Mouse (Mus musculus): ENCODE measurements at regions not wholly inside any gene's neighbourhood (a gene's known extent, or its start where the extent isn't known, plus 50 kb on each side); places are given as distances from the start of the nearest gene placed in this dataset.

DNA sequence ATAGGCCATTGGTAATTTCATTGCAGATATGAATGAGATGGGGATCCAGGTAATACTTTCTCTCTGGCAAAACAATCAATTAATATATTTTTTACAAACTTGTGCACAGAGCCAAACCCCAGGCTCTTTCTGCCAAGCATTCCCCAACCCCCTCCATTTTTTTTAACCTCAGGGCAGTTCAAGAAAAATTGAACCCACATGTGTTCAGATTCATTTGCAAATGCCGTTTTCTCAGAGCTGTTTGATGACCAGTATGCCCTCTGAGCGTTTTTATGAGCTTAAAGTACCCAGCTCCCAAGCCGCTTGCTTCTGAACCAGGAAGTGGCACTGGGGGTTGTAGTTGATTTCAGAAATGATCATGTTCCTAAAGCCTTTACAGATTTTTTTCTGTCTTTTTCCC, 611.4 kb upstream of the Clint1 start:
- DNase-seq, result no peak

DNA sequence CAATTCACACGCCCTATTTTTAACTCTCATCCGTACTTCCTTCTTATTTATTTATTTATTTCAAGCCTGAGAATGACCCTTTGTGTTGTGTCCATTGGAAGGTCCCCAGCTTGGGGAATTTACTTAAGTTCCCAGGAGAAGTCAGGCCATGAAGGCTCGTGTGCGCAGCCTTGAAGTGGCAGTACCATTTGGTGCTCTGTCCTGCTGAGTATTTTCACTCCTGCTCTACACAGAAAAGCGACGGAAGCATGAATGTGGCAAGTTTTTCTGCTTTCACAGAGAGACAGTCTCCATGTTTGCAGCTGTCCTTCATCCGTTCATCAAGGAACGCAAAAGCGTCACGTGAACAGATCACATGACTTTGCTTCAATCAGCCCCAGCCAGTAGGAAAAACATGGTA, 610.2 kb upstream of the Clint1 start:
- DNase-seq, result no peak
- intact Hi-C loops (cut with DNase I), result no loop called here

More for the DNA sequence above, 611.4 kb upstream of the Clint1 start:
- intact Hi-C loops (cut with DNase I), result no loop called here

DNA sequence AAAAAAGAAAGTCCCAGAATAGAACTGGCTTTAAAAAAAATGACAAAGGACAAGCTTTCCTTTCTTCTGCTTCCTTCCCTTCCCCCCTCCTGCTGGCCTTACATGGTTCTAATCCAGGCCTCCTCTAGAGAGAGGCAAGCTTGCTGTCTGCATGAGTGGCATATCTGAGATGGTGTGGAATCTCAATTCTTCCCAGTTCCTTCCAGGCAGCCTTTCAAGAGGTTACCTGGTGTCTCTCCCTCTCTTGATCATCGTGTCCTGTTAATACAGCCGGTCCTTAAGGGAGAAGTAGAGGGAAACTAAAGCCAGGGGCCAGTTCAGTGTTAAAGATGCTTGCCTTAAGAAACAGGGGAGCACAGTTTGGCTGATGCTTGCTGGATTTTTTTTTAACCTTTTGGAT, 607.1 kb upstream of the Clint1 start:
- intact Hi-C loops (cut with DNase I), result no loop called here
- DNase-seq, result no peak

DNA sequence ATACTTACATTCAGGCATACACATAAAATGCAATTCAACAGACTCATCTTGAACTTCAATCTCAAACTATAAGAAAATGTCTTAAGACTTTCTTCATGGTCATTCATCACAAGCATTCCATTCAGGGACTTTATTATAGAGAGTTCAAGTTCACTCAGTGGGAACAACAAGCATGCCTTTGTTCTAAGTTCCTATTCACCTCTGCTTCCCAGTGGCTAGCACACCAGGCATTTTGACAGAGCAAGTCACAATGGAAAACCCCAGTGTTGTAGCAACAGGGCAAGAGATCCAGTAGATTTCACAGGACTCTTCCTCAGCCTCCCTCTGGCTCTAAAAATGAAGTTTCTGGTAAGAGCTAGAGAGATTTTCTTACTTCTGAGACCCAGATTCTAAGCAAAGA, 595.8 kb upstream of the Clint1 start:
- intact Hi-C loops (cut with DNase I), result no loop called here
- no peak for DNase-seq

DNA sequence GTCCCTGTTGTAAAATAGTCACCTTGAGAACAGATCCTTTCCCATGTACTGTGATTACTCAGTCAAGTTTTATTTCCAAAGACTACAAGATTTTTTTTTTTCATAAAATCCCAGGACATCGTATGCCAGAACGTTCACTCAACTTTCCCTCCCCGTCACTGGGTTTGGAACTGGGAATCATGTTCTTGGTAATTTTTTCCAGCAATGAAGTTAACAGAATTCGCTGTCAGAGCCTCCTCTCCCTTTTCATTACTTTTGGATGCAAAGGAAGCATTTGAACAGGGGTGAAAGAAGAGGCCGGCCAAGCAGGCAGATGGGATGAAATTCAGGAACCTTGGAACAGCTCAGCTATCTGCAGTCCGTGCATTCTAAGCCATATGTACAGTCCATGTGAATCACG, 589.7 kb upstream of the Clint1 start:
- no peak for DNase-seq
- intact Hi-C loops (cut with DNase I), result no loop called here

DNA sequence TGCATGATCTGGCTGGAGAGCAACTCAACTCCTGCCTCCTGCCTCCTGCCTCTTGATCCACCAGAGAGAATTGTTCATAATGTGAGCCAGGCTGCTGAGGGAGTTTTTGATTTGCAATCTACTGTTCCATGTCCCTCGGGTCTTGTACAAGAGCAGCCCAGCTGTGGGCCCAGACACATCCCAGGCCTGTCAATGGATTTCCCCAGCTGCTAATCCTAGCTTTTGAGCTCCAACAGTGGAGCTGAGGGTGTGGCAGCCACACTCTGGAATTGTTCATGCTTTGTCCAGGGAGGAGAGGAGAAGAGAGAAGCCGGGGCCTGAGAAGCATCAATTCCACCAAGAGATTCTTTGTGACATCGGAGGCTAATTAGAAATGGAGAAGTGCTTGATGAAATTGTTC, 587.9 kb upstream of the Clint1 start:
- peak; percentile 24 to 47 for DNase-seq
- intact Hi-C loops (cut with DNase I), result no loop called here

DNA sequence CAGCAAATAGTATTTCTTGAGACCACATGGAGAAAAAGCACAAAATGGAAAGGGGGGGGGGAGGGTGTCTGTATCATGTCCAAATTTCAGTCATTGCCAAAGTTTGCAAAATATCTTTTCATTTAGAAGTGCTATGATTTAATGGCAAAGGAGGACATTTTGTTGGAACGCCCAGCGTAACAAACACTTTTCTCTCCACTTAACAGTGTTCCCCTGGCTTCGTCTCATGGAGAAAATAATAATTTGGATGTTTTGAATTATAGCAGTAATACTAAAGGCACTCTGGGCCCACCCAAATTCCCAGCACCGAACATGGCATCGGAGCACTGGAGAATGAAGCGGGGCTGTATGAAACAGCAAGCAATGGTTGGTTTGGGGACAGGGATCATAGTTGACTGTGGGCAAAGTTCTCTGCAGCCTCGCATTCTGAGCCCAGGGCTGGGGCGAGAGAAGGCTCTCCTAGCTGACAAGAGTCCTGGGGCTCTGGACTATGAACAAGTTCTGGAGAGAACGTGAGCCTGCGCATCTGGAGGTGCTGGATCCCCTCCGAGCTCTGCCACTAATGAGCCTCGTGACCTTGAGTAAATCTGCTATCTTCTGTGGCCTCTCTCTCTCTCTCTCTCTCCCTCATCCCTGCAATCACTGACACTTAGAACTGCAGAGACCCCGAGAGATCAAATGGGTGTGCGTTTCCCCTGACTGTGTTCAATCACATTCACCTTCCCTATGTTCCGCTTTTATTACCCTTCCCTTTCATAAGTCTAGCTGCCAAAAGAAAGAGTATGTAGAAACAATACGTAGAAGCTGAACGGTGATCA, 586.5 kb upstream of the Clint1 start:
- DNase-seq, result peak; percentile 43 to 58
- intact Hi-C loops (cut with DNase I), result no loop called here

DNA sequence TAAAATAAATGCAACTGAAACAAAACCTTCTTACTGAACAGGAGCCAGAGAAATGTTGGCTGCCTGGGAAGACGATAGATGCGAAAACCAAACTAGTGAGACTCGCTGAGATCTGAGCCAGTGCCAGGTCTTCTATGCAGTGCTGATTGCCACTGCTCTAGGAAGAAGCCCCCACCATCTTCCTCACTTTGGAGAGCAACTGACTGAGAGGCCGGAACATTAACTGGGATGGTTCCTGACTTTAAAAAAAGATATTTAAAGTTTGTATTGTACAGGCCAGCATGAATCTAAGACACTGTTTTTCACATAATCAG, 585.9 kb upstream of the Clint1 start:
- no peak for DNase-seq
- intact Hi-C loops (cut with DNase I), result no loop called here

DNA sequence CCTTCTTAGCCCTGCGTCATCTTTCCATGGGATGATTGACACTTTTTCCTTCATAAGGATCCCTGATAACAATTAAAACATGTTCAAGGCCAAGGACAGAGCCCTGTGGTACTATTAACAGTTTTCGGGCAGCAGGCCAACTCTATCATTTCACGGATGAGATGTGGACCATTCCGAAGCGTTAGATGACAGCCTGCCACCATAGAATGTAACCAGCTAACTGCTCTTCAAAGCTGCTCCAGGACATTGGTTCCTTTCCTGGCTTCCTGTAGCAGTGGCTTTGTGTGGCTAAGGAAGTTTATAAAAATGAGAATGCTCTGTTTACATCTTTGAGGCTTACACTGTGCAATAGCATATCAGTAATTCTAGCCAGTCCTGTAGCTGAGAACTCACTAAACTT, 582.6 kb upstream of the Clint1 start:
- intact Hi-C loops (cut with DNase I), result no loop called here
- DNase-seq, result no peak

DNA sequence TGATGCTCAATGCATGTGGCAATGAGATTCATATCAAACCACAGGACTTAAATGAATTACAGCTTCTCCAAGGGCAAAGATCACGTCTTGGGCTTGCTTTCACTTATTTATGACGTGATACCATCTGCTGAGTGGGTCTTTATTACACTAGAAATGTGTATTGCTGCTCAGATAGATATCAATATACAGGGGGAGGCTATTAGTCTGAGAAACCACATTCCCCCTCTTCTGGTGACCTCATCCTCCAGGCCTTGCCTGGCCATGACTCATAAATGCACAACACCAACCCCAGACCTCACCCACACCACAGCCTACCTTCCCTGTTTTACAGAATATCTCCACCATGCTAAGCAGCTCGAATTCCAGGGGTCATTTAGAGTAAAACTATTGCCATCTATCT, 580.6 kb upstream of the Clint1 start:
- intact Hi-C loops (cut with DNase I), result no loop called here

DNA sequence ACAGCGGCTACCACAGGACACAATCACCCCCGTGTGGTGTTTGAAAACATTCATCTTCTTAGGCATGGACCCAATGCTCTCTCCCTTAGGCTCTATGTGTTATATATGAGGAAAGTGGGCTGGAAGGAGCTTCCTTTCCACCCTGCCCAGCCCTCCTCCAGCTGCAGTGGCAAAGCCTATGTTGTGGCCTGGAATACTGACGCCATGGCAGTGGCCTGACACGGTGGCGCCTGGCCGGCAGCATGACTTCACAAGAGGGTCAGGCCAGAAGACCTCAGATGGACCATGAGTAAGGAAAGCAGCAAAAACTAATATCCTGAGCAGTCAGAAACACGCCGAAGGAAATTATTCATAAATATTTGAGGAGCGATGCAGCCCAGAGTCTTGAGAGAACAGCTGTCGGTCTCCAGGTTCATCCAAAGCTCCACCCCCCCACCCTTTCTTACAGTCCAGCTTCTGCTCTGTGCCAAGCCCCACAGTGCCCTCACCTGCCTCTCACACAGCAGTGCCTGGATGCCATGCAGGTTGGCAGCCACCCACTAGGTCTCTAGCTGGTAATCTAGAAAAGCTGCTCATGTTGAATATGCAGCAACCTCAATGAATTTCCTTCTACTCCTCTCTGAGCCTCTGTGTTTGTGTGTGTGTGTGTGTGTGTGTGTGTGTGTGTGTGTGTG, 577.3 kb upstream of the Clint1 start:
- intact Hi-C loops (cut with DNase I), result no loop called here

More for the DNA sequence above, 580.6 kb upstream of the Clint1 start:
- no peak for DNase-seq

DNA sequence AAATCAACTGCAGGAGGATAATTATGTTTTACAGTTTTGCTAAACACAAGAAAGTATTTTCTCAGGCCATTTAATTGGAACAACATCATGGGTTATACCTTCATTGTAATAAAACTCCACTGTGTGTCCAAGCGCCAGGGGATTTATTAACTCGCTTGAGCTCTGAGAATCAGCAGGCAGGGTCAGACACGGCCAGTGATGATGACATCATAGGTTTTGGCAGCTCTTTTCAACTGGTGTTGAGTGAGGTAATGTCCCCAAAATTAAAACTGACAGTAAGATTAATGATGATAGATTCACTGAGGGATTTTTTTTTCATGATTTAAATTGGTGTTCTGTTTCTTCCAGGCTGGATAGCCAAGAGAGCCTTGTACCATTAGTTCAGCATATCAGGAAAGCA, 576.7 kb upstream of the Clint1 start:
- intact Hi-C loops (cut with DNase I), result no loop called here
- peak in 1 of 2 experiments; percentile 45 for DNase-seq

More for the DNA sequence above, 577.3 kb upstream of the Clint1 start:
- peak; percentile 24 to 40 for DNase-seq

DNA sequence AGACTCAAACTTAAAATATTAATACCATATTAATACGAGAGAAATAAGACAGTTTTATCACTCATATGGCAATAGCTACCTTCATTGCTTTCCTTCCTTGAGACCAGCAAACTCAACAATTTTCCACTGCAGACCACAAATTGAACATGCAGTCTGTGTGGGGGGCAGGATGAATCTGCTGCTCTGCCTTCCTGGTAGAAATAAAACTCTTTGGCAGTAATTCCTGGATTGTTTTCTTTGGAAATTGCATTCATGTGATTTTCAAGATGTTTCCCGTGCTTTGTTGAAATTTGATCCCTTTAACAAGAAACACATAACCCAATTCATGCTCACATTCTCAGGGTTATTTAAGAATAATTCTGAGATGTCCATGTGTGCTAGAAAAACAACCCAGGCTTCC, 555.1 kb upstream of the Clint1 start:
- DNase-seq, result no peak
- intact Hi-C loops (cut with DNase I), result no loop called here

DNA sequence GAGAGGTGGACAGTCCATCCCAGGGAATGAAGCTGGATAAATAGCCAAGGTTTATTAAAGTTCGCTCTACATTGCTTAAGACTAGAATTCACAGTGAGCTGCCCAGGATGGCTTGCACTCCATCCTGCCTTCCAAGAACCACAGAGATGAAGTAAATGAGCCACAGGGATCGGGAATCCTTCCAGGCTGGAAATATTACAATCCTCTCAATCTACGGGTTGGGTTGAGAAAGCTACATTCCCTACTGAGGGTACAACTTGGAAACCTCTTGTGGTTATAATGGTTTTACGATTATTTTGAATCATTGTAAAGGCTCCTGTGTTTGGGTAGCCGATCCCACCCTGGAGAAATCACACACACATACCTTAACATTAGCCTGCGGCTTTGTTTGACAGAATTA, 539.9 kb upstream of the Clint1 start:
- intact Hi-C loops (cut with DNase I), result no loop called here
- DNase-seq, result no peak

DNA sequence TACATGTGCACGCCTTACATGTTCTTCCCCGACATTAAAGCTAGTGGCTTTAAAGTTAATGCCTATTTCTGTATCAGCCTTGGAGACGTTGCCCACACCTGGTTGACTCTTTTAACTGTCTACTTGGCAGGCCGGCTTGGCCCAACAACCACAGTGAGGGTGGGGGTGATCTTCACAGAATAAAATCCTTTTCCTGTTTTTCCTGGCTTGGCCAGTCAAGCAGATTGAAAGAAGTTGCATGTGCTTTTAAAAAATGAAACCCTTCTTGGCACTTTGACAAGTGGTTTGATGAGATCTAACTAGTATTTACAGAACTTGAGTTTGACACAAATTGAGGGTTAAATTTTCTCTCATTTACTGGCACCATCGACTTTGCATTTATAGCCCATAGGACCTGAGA, 528.1 kb upstream of the Clint1 start:
- DNase-seq, result no peak

DNA sequence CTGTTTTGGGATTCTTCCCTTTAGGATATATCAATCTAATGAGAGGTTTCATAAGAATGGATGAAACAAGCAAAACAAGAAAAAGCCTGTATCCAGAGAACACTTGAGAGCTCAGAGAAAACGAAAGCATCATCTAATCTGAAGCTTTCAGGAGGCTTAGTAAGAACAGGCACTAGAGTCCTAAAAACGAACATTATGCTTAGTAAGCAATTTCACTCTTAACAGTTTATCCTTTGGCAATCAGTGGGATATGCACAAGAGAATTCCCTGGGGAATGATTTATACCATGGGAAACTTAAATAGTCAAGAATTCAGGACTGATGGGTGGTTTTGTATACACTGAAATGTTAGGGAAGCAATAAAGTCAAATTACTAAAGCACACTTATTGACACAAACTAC, 521.5 kb upstream of the Clint1 start:
- no peak for DNase-seq
- intact Hi-C loops (cut with DNase I), result no loop called here

More for the DNA sequence above, 528.1 kb upstream of the Clint1 start:
- intact Hi-C loops (cut with DNase I), result no loop called here

DNA sequence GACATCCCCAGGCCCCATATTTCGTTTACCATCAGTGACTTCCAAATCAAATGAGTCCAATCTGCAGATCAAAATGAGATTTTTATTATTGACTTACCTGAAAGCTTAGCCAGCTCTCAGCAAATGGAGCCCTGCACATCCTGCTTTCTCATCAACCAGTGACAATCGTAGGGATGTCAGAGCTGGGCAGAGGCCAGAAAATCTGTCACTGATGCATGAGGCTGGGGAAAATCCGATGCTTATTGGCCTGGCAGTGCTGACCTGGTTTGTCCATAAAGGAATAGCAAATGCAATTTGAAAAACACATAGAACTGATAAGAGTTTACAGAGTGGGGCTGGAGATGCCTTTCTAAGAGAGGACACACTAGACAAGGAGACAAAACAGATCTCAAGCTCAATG, 518.1 kb upstream of the Clint1 start:
- DNase-seq, result no peak
- intact Hi-C loops (cut with DNase I), result no loop called here

DNA sequence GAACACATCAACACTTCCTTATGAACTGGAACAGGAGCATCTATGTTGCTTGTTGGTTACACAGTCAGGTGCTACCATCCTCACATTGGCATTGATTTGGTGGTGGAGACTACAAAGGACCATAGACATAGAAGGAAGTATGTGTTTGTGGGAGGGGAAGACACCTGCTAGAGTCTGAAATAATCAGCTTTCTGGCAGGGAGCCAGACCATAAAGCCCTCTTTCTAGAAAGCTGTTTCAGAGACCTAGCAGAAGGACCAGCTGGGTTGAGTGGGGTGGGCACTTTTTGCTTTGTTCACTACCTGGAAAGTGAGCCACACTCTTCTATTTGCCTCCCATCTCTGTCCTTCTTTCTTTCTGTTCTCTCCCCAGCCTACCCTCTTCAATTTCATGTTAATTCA, 502.5 kb upstream of the Clint1 start:
- no peak for DNase-seq
- intact Hi-C loops (cut with DNase I), result no loop called here

DNA sequence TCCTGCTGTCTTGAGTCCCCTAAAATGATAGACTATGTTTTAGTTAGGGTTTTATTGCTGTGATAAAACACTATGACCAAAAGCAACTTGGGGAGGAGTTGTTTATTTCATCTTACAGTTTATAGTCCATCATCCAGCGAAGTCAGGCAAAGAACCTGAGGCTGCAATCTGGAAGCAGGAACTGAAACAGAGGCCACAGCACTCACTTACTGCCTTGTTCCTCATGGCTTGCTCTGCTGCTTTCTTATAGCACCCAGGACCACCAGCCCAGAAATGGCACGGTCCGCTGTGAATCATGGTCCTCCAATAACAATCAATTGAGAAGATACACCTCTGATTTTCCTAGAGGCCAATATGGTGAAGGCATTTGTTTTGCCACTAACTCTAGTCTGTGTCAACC, 486.5 kb upstream of the Clint1 start:
- intact Hi-C loops (cut with DNase I), result no loop called here
- DNase-seq, result no peak

DNA sequence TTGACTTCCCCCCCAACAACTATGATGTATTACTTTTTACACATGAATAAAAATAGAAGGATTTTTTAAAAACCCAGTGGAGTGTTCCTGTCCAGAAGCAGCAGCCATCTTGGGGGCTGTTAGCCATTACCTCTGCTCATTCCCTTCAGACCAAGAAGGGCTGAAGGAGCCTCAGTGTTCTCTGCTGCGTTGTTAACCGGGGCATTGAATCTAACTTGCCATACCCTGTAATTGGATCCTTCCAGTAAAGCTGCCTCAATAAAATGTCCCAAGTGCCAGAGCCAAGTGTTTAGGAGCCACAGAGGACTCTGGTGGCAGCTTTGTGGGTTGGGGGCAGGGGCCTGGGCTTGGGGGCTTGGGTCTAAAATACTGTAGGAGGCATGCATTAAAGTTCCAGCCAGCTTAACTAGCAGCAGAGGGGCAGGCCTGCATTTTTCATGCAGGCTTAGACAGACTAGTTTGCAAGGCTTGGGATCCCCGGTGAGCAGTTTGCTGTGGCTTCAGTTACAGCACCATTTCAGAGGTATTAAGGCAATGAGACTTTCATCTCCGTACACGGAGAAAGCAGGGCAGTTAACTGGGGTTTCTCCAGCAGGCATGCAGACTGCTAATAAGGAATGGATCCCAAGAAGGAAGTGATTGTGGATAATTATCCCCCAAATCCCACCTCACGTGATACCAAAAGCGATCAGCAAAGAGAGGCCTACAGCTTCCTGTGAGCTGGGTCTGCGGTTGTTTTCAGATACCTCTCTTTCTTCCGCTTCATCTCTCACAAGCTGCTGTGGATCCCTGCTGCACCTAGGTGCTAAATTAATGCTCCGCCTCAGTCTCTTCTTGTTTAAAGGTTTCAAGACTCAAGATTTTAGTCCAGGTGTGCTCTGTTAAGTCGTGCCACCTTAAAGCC, 462.4 kb upstream of the Clint1 start:
- DNase-seq, result no peak
- intact Hi-C loops (cut with DNase I), result no loop called here

DNA sequence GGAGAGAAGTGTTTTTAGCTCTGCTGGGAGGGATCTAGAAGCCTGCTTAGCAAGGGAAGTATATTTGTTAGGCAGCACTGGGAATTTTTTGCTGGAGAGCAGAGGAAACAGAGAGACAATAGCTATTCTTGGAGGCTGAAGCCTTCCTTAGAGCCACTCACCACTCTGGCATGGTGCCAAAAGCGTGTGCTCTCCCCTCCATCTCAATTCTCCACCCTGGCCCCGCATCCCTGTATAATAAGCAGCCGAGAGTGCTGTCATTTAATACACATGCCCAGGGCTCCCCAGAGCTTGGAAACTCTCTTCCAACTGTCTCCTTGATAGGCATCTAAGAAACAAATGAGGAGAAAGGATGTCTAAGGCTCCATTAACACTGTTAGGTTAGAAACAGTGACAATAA, 455.8 kb upstream of the Clint1 start:
- DNase-seq, result no peak
- intact Hi-C loops (cut with DNase I), result no loop called here
